Mouse (Mus musculus): ENCODE results near the gene Mb21d2. TPM values are rescaled to one million over a fixed set of nuclear protein-coding genes. Genes with fewer than 3 reads are reported as not detected.

The Mb21d2 gene
- polyA plus RNA-seq, 1 experiment from 2014 or later = 6.8 TPM

- ATAC-seq (replicated peaks; ENCODE audit: low FRiP score) = no peak
- no peak overlapping the region for H3K27ac ChIP-seq (ENCODE audit: low read depth, low read length)
- WGBS = 53% methylated on average over 2 of the region's 2 CpGs
- peaks cover 10% of the 10 kb centered on the region; the same call in 1 of the 2 replicates for H3K4me1 ChIP-seq (replicated peaks; ENCODE audit: control insufficient read depth, insufficient read depth, low read length)
- no peaks in the 10 kb centered on the region for H3K9me3 ChIP-seq (ENCODE audit: control insufficient read depth, low read length)
- no peak for DNase-seq (ENCODE audit: low spot score)
- no peak overlapping the region for H3K4me3 ChIP-seq (ENCODE audit: low read depth, low read length)
- no peak overlapping the region for H3K9ac ChIP-seq (ENCODE audit: low read length)
- no peaks in the 10 kb centered on the region for H3K36me3 ChIP-seq (ENCODE audit: control insufficient read depth, insufficient read depth, low read length)
- no peak overlapping the region for H3K4me2 ChIP-seq (ENCODE audit: low read depth, low read length, severe bottlenecking)
- H3K27me3 ChIP-seq (ENCODE audit: control insufficient read depth, insufficient read depth, low read length) = no peaks in the 10 kb centered on the region; the same call in 1 of the 2 replicates
Measured at GRCm38 (mm10) chr16:28931213-28931612, 1.7 kb upstream of the Mb21d2 start.

GRCm38 (mm10) chr16:28930426-28930825 lies 953 bp upstream of the Mb21d2 start:
- Histone ChIP-seq H3K9ac (ENCODE audit: low read length) (no peak overlapping the region; the same call in 1 of the 2 replicates), H3K9me3 (ENCODE audit: control insufficient read depth, low read length) (no peaks in the 10 kb centered on the region), H3K4me3 (ENCODE audit: low read depth, low read length) (peak overlapping the region; percentile 87), H3K27me3 (ENCODE audit: control insufficient read depth, insufficient read depth, low read length) (no peaks in the 10 kb centered on the region; the same call in 1 of the 2 replicates), H3K4me2 (ENCODE audit: low read depth, low read length, severe bottlenecking) (peak overlapping the region; percentile 89), H3K4me1 (replicated peaks; ENCODE audit: control insufficient read depth, insufficient read depth, low read length) (peaks cover 10% of the 10 kb centered on the region; the same call in 1 of the 2 replicates), H3K36me3 (ENCODE audit: control insufficient read depth, insufficient read depth, low read length) (no peaks in the 10 kb centered on the region), H3K27ac (ENCODE audit: low read depth, low read length) (no peak overlapping the region)
- WGBS = 3% methylated on average over 5 of the region's 5 CpGs
- 0 out of 2 replicates have a peak, but pooled peaks have one; percentile 0 for ATAC-seq (replicated peaks; ENCODE audit: low FRiP score)
- no peak for DNase-seq (ENCODE audit: low spot score)

- ATAC-seq (replicated peaks; ENCODE audit: low FRiP score) = peak; percentile 51
- Histone ChIP-seq H3K4me2 (ENCODE audit: low read depth, low read length, severe bottlenecking) (peak overlapping the region; percentile 89), H3K36me3 (ENCODE audit: control insufficient read depth, insufficient read depth, low read length) (no peaks in the 10 kb centered on the region), H3K27ac (ENCODE audit: low read depth, low read length) (peak overlapping the region; percentile 68), H3K27me3 (ENCODE audit: control insufficient read depth, insufficient read depth, low read length) (no peaks in the 10 kb centered on the region; the same call in 1 of the 2 replicates), H3K9me3 (ENCODE audit: control insufficient read depth, low read length) (no peaks in the 10 kb centered on the region), H3K4me3 (ENCODE audit: low read depth, low read length) (peak overlapping the region; percentile 87), H3K9ac (ENCODE audit: low read length) (peak overlapping the region; percentile 81), H3K4me1 (replicated peaks; ENCODE audit: control insufficient read depth, insufficient read depth, low read length) (peaks cover 10% of the 10 kb centered on the region; the same call in 1 of the 2 replicates)
- DNase-seq (ENCODE audit: low spot score) = peak; percentile 78
- WGBS = under 1% methylated on average over 44 of the region's 66 CpGs
Measured at GRCm38 (mm10) chr16:28929686-28930291, 316 bp upstream of the Mb21d2 start.

- H3K4me1 ChIP-seq (replicated peaks; ENCODE audit: control insufficient read depth, insufficient read depth, low read length) = peaks cover 13% of the 10 kb centered on the region; the same call in 1 of the 2 replicates
- H3K27me3 ChIP-seq (ENCODE audit: control insufficient read depth, insufficient read depth, low read length) = no peaks in the 10 kb centered on the region; the same call in 1 of the 2 replicates
- peak overlapping the region; percentile 87 for H3K4me3 ChIP-seq (ENCODE audit: low read depth, low read length)
- peak overlapping the region; percentile 68; the same call in 1 of the 2 replicates for H3K27ac ChIP-seq (ENCODE audit: low read depth, low read length)
- WGBS = under 1% methylated on average over 10 of the region's 10 CpGs
- DNase-seq (ENCODE audit: low spot score) (peak; percentile 69), ATAC-seq (replicated peaks; ENCODE audit: low FRiP score) (peak; percentile 34; the same call in 1 of the 2 replicates)
- no peaks in the 10 kb centered on the region for H3K36me3 ChIP-seq (ENCODE audit: control insufficient read depth, insufficient read depth, low read length)
- H3K9ac ChIP-seq (ENCODE audit: low read length) = peak overlapping the region; percentile 81
- no peaks in the 10 kb centered on the region for H3K9me3 ChIP-seq (ENCODE audit: control insufficient read depth, low read length)
- peak overlapping the region; percentile 89 for H3K4me2 ChIP-seq (ENCODE audit: low read depth, low read length, severe bottlenecking)
Measured at GRCm38 (mm10) chr16:28928466-28928814, 1.0 kb downstream of the Mb21d2 start.

GRCm38 (mm10) chr16:28927381-28927780 lies 2.1 kb downstream of the Mb21d2 start:
- DNase-seq (ENCODE audit: low spot score) (peak; percentile 54), ATAC-seq (replicated peaks; ENCODE audit: low FRiP score) (0 out of 2 replicates have a peak, but pooled peaks have one; percentile 25)
- Histone ChIP-seq H3K27me3 (ENCODE audit: control insufficient read depth, insufficient read depth, low read length) (no peaks in the 10 kb centered on the region; the same call in 1 of the 2 replicates), H3K27ac (ENCODE audit: low read depth, low read length) (no peak overlapping the region), H3K36me3 (ENCODE audit: control insufficient read depth, insufficient read depth, low read length) (no peaks in the 10 kb centered on the region), H3K4me2 (ENCODE audit: low read depth, low read length, severe bottlenecking) (peak overlapping the region; percentile 89; the same call in 1 of the 2 replicates), H3K4me1 (replicated peaks; ENCODE audit: control insufficient read depth, insufficient read depth, low read length) (peaks cover 13% of the 10 kb centered on the region; the same call in 1 of the 2 replicates), H3K4me3 (ENCODE audit: low read depth, low read length) (peak overlapping the region; percentile 87), H3K9me3 (ENCODE audit: control insufficient read depth, low read length) (no peaks in the 10 kb centered on the region), H3K9ac (ENCODE audit: low read length) (no peak overlapping the region)
- WGBS = 11% methylated on average over 9 of the region's 9 CpGs

GRCm38 (mm10) chr16:28919320-28919885 lies 10.1 kb downstream of the Mb21d2 start:
- no peaks in the 10 kb centered on the region for H3K27me3 ChIP-seq (ENCODE audit: control insufficient read depth, insufficient read depth, low read length)
- H3K4me3 ChIP-seq (ENCODE audit: low read depth, low read length) = no peak overlapping the region
- no peak overlapping the region for H3K9ac ChIP-seq (ENCODE audit: low read length)
- H3K36me3 ChIP-seq (ENCODE audit: control insufficient read depth, insufficient read depth, low read length) = no peaks in the 10 kb centered on the region
- no peak; the same call in 1 of the 2 replicates for ATAC-seq (replicated peaks; ENCODE audit: low FRiP score)
- no peak overlapping the region for H3K27ac ChIP-seq (ENCODE audit: low read depth, low read length)
- 59% methylated on average over 11 of the region's 11 CpGs for WGBS
- H3K4me1 ChIP-seq (replicated peaks; ENCODE audit: control insufficient read depth, insufficient read depth, low read length) = 0 out of 2 replicates have a peak, but pooled peaks cover 2% of the 10 kb centered on the region
- no peak overlapping the region for H3K4me2 ChIP-seq (ENCODE audit: low read depth, low read length, severe bottlenecking)
- DNase-seq (ENCODE audit: low spot score) = no peak
- no peaks in the 10 kb centered on the region for H3K9me3 ChIP-seq (ENCODE audit: control insufficient read depth, low read length)

GRCm38 (mm10) chr16:28915362-28915761 lies 14.1 kb downstream of the Mb21d2 start:
- no peak for ATAC-seq (replicated peaks; ENCODE audit: low FRiP score)
- Histone ChIP-seq H3K27ac (ENCODE audit: low read depth, low read length) (no peak overlapping the region), H3K9ac (ENCODE audit: low read length) (no peak overlapping the region), H3K4me2 (ENCODE audit: low read depth, low read length, severe bottlenecking) (no peak overlapping the region), H3K9me3 (ENCODE audit: control insufficient read depth, low read length) (no peaks in the 10 kb centered on the region), H3K36me3 (ENCODE audit: control insufficient read depth, insufficient read depth, low read length) (no peaks in the 10 kb centered on the region), H3K4me3 (ENCODE audit: low read depth, low read length) (no peak overlapping the region), H3K27me3 (ENCODE audit: control insufficient read depth, insufficient read depth, low read length) (no peaks in the 10 kb centered on the region), H3K4me1 (replicated peaks; ENCODE audit: control insufficient read depth, insufficient read depth, low read length) (no peaks in the 10 kb centered on the region)
- 85% methylated on average over 7 of the region's 7 CpGs for WGBS
- DNase-seq (ENCODE audit: low spot score) = no peak

- 79% methylated on average over 1 of the region's 1 CpGs for WGBS
Measured at GRCm38 (mm10) chr16:28914709-28915108, 14.8 kb downstream of the Mb21d2 start.

More at GRCm38 (mm10) chr16:28914709-28915108, 14.8 kb downstream of the Mb21d2 start:
- Histone ChIP-seq H3K9ac (ENCODE audit: low read length) (no peak overlapping the region), H3K36me3 (ENCODE audit: control insufficient read depth, insufficient read depth, low read length) (no peaks in the 10 kb centered on the region), H3K27ac (ENCODE audit: low read depth, low read length) (no peak overlapping the region), H3K9me3 (ENCODE audit: control insufficient read depth, low read length) (no peaks in the 10 kb centered on the region), H3K27me3 (ENCODE audit: control insufficient read depth, insufficient read depth, low read length) (no peaks in the 10 kb centered on the region), H3K4me3 (ENCODE audit: low read depth, low read length) (no peak overlapping the region), H3K4me1 (replicated peaks; ENCODE audit: control insufficient read depth, insufficient read depth, low read length) (no peaks in the 10 kb centered on the region), H3K4me2 (ENCODE audit: low read depth, low read length, severe bottlenecking) (no peak overlapping the region)
- no peak for ATAC-seq (replicated peaks; ENCODE audit: low FRiP score)
- no peak for DNase-seq (ENCODE audit: low spot score)

Data from forebrain, embryonic 11.5 days (tissue).